Mouse (Mus musculus): ENCODE measurements at regions not wholly inside any gene's neighbourhood (a gene's known extent, or its start where the extent isn't known, plus 50 kb on each side); places are given as distances from the start of the nearest gene placed in this dataset.

GRCm38 (mm10) chr5:51039713-51040178 is 527.8 kb downstream of the Ppargc1a start:
- H3K27me3 ChIP-seq (ENCODE audit: control insufficient read depth in 1 of 2, insufficient read depth in 2 of 2, low read length in 2 of 2), result no peaks in the 10 kb centered on the region
- TF ChIP-seq CTCF (IDR thresholded peaks at IDR 0.05 in 2 of 3, conservative IDR thresholded peaks at IDR 0.05 in 1 of 3; ENCODE audit: control insufficient read depth in 1 of 3, insufficient read depth in 1 of 3, low read depth in 2 of 3, low read length in 3 of 3, poor library complexity in 1 of 3, severe bottlenecking in 1 of 3) (no peak), USF2 (IDR thresholded peaks at IDR 0.05; ENCODE audit: borderline replicate concordance in 1 of 2, insufficient read depth in 1 of 2, low read depth in 1 of 2, low read length in 2 of 2) (no peak), ETS1 (IDR thresholded peaks at IDR 0.05; ENCODE audit: low read depth, low read length) (no peak), TCF12 (IDR thresholded peaks at IDR 0.05; ENCODE audit: low read depth, low read length) (no peak), E2F4 (IDR thresholded peaks at IDR 0.05; ENCODE audit: borderline replicate concordance, low read depth, low read length) (no peak), SIN3A (IDR thresholded peaks at IDR 0.05; ENCODE audit: low read length) (no peak), RAD21 (IDR thresholded peaks at IDR 0.05; ENCODE audit: low read depth, low read length) (no peak), GABPA (IDR thresholded peaks at IDR 0.05; ENCODE audit: low read depth, low read length) (no peak), USF1 (IDR thresholded peaks at IDR 0.05; ENCODE audit: low read depth, low read length) (no peak), HCFC1 (IDR thresholded peaks at IDR 0.05; ENCODE audit: low read depth, low read length) (no peak), MYC (IDR thresholded peaks at IDR 0.05; ENCODE audit: low read depth, low read length) (no peak), NELFE (IDR thresholded peaks at IDR 0.05; ENCODE audit: low read depth, low read length) (no peak), UBTF (IDR thresholded peaks at IDR 0.05; ENCODE audit: borderline replicate concordance, insufficient read depth, low read depth, low read length) (no peak)
- DNase-seq (ENCODE audit: low read depth, low spot score), result no peak
- no peaks in the 10 kb centered on the region for H3K9me3 ChIP-seq (replicated peaks; ENCODE audit: insufficient read depth, low read length)
- H3K4me1 ChIP-seq (ENCODE audit: control insufficient read depth in 1 of 2, insufficient read depth in 2 of 2, low read length in 2 of 2), result no peaks in the 10 kb centered on the region
- H3K27ac ChIP-seq (ENCODE audit: control insufficient read depth, low read depth, low read length), result no peak overlapping the region
- no peaks in the 10 kb centered on the region for H3K36me3 ChIP-seq (ENCODE audit: control insufficient read depth in 1 of 2, insufficient read depth in 2 of 2, low read length in 2 of 2)
- no peaks in the 10 kb centered on the region for H3K79me2 ChIP-seq (ENCODE audit: control insufficient read depth, insufficient read depth, low read length, poor library complexity)
- H3K4me3 ChIP-seq (ENCODE audit: control insufficient read depth in 1 of 2, insufficient read depth in 1 of 2, low read depth in 2 of 2, low read length in 2 of 2), result no peak overlapping the region
- no peak overlapping the region for H3K9ac ChIP-seq (ENCODE audit: control insufficient read depth, low read depth, low read length, poor library complexity, severe bottlenecking)

- Histone ChIP-seq H3K27me3 (ENCODE audit: control insufficient read depth in 1 of 2, insufficient read depth in 2 of 2, low read length in 2 of 2) (no peaks in the 10 kb centered on the region), H3K4me1 (ENCODE audit: control insufficient read depth in 1 of 2, insufficient read depth in 2 of 2, low read length in 2 of 2) (no peaks in the 10 kb centered on the region), H3K79me2 (ENCODE audit: control insufficient read depth, insufficient read depth, low read length, poor library complexity) (no peaks in the 10 kb centered on the region), H3K27ac (ENCODE audit: control insufficient read depth, low read depth, low read length) (no peak overlapping the region), H3K9me3 (replicated peaks; ENCODE audit: insufficient read depth, low read length) (no peaks in the 10 kb centered on the region), H3K4me3 (ENCODE audit: control insufficient read depth in 1 of 2, insufficient read depth in 1 of 2, low read depth in 2 of 2, low read length in 2 of 2) (no peak overlapping the region), H3K36me3 (ENCODE audit: control insufficient read depth in 1 of 2, insufficient read depth in 2 of 2, low read length in 2 of 2) (no peaks in the 10 kb centered on the region), H3K9ac (ENCODE audit: control insufficient read depth, low read depth, low read length, poor library complexity, severe bottlenecking) (no peak overlapping the region)
- DNase-seq (ENCODE audit: low read depth, low spot score), result no peak
- TF ChIP-seq NRF1 (IDR thresholded peaks at IDR 0.05; ENCODE audit: insufficient read depth, low read depth, low read length, poor library complexity, severe bottlenecking) (no peak), MAZ (IDR thresholded peaks at IDR 0.05; ENCODE audit: low read depth, low read length) (no peak)
These were observed 531.0 kb downstream of the Ppargc1a start for GRCm38 (mm10) chr5:51036450-51036990.
